Mouse (Mus musculus): ENCODE results near the gene Snx30.

Gene Snx30

GRCm38 (mm10) chr4:59825634-59826033 is 20.0 kb downstream of the Snx30 start:
- DNase-seq, result peak; percentile 89 to 94

DNA sequence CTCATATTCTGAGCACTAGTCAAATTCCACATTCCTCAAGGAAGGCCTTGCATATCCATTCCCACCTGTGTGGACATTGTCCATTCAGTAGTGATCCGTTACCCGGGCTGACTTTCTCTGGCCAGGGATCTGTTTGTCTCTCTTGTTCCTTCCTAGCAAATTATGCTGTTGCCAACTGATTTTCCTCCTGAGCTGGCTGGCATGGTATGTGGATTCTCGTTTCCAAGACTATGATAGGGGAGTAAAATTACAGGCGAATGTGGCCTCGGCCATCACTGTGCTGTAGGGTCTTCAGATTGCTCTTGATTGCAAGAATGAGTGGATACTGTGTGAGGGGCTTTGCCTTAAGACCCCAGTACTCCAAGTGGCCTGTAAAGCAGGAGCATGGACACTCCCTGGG is 20.7 kb downstream of the Snx30 start:
- DNase-seq, result peak; percentile 77 to 81

DNA sequence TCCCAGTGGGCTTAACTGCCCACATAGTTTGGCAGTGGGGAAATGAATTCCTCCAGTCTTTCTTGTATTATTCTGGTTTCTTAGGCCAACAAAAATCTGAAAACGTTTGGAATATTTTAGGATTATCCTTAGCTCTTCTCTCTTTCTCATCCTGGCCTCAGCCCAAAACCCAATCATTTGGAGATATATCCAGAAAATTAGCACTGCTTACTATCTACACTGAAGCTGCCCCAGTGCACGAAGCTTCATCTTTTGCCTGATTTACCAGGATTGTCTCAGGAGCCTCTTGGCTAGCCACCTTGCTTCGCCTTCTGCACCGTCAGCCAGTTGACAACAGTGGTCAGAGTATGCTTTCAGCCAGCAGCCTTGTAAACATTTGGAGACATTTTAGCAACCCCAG is 23.4 kb downstream of the Snx30 start:
- no peak for DNase-seq

DNA sequence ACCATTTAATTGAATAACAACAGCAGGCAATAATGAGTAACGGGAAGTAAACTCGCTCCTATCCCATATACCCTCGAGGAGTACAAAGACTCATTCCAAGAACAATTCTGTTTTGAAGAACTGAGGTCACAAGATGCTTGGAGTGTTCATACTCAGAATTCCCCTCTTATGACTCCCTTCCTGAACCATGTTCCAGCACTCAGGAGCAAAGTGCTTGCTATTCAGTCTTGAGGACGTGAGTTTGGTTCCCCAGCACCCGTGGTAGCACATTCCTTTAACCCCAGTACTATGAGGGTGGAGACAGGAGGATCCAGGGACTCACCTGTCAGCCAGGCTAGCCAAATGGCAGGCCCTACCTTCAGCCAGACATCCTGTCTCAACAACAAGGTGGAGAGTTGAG is 25.4 kb downstream of the Snx30 start:
- no peak for DNase-seq

DNA sequence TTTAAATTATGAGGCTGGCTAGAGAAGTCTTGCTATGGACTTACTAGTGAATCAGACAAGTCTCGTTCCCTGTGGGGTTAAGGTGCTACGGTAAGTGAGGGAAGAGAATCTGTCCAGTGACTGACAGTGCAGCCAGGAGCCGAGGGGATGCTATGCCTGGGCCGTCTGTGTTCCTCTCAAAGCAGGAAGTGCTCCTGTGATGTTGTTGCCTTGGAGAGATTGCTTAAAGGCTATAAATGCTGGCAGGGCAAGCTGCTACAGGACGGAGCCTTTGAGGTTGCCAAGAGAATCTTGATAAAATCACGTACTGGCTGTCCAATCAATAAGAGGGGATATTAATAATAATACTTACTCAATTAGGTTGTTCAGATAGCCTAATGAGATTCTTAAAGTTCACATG is 27.2 kb downstream of the Snx30 start:
- no peak for DNase-seq

GRCm38 (mm10) chr4:59837659-59838058 is 32.0 kb downstream of the Snx30 start:
- peak; percentile 46 to 54 for DNase-seq

- DNase-seq, result no peak
These were observed 39.0 kb downstream of the Snx30 start for GRCm38 (mm10) chr4:59844460-59845244.

- DNase-seq, result no peak
These were observed 39.6 kb downstream of the Snx30 start for GRCm38 (mm10) chr4:59845245-59845637.

DNA sequence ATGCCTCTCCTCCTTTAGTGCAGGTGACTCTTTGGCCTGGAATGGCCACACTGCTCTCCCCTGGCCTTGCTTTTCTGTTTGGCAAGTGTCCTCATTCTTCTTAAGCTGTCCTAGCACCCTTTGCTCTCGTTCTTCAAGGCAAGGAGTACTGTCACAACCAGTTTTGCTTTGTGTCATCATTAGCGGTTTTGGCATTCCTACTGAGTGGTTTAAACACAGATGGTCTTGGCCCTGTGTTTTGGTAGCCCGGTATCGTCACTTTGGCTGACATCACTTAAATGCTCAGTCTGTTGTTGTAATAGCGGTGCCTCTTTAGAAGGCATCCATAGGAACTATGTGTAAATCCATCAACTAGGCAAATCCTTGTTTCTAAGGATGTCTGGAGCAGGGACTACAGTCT is 41.8 kb downstream of the Snx30 start:
- peak in 1 of 2 experiments; percentile 47 for DNase-seq

DNA sequence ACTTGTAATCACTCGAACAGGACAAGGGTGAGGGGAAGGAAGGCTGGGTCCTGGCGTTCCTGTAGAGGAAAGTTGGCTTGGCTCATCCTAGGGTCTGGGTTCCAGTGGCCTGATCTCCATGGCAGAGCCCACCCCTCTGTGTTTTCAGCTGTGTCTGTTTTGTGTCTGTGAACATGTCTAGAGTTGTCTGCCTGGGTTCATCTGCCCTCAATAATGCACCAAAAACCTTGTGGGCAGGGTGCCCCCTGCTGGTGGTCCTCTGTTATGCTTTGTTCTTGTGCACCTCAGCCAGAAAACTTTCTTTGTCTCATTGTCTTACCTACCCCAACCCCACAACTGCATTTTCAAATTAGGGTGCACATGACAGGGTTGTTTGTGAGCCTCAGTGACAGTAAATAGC is 44.5 kb downstream of the Snx30 start:
- DNase-seq, result peak; percentile 85 to 88

GRCm38 (mm10) chr4:59850886-59851623 is 45.4 kb downstream of the Snx30 start:
- no peak for DNase-seq

DNA sequence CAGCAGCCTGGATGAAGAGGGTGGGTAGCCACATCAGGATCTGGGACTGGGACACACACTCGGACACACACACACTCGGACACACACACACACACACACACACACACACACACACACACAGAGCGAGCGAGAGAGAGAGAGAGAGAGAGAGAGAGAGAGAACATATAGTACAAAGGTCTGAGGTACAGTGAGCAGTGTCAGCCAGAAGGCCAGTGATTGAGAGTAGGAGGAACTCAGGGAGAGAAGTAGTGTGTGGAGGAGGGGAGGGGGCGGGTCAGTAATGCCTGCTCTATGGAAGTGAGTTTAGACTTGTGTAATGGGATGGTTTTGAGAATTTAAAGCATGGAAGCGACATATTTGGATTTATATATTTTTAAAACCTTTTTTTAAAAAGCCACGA is 47.5 kb downstream of the Snx30 start:
- DNase-seq, result no peak

GRCm38 (mm10) chr4:59859693-59860425 is 54.2 kb downstream of the Snx30 start:
- DNase-seq, result peak; percentile 73 to 80

DNA sequence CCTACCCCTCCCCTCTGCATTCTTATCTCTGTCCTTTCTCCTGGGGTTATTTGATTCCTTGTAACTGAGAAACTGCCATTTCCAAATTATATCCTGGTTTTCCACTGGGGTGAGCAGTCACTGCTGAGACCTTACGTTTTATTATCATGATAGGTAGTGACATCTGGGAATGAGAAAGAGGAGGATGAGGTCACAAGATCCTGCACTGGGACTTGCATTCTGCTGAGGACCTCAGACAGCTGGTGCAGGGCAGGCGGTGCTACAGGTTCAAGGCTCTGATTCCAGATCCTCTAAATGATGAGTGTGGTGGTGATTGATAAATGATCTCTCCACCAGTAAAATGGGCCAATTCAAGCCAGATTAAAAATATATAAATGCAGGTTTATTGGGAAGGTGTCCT is 54.8 kb downstream of the Snx30 start:
- no peak for DNase-seq

GRCm38 (mm10) chr4:59861871-59862270 is 56.2 kb downstream of the Snx30 start:
- no peak for DNase-seq

- DNase-seq, result no peak
These were observed 56.7 kb downstream of the Snx30 start for GRCm38 (mm10) chr4:59862335-59862734.

DNA sequence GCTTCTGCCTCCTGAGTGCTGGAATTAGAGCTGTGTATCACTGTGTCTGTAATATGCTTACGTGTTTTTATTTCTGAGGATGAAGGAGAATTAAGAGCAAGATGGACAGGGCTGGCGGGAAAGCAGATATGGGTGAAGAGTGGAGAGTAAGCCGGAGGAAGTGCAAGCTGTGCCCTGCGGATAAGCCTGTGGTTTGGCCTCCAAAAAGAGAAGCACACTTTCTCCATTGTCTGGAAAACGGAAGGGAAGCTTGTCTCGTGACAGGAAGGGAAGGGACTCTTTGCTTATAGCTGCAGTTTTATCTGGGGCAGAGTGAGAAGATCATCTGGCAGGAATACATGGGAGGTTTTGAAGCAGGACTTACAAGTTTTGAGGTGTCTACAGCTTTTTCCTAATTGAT is 58.2 kb downstream of the Snx30 start:
- no peak for DNase-seq

- DNase-seq, result no peak
These were observed 62.4 kb downstream of the Snx30 start for GRCm38 (mm10) chr4:59868086-59868485.

DNA sequence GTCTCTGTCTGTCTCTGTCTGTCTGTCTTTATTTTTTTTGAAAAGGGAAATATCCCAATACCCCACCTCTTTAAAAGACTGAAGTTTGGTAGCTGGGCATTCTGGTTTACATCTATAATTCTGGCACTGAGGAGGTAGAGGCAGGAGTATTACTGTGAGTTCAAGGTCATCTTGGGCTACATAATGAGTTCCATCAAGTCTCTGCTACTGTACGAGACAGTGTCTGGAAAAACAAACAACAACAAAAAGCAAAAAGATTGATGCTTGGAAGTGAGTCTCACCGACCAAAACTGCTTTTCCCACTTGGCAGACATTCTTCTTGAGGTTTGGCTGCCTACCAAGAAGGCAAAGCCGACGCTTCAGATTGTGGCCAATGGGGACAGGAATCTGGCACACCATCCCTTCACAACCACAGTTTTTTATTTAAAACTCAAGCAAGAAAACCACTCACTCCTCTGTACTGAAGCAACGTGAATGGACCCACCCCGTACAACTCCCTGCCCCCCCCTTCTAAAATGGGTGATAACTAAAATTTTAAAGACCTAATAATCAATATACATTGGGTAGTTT is 63.9 kb downstream of the Snx30 start:
- peak; percentile 52 to 64 for DNase-seq

GRCm38 (mm10) chr4:59870433-59870832 is 64.8 kb downstream of the Snx30 start:
- DNase-seq, result no peak

GRCm38 (mm10) chr4:59870859-59871591 is 65.4 kb downstream of the Snx30 start:
- peak; percentile 81 to 91 for DNase-seq

- DNase-seq, result no peak
These were observed 67.6 kb downstream of the Snx30 start for GRCm38 (mm10) chr4:59873240-59873639.

Data from cerebellum, postnatal 36 days (tissue).